Mouse (Mus musculus) myocyte (in vitro differentiated cells): ENCODE results near the gene Pdia2. TPM values are rescaled to one million over a fixed set of nuclear protein-coding genes. Genes with fewer than 3 reads are reported as not detected.

ENCODE experiments used
- H3K27me3 ChIP-seq: one replicate; pipeline ENCODE4 v1.6.1; 2011; ENCODE audit not compliant: control insufficient read depth, insufficient read depth, insufficient read length
- H3K36me3 ChIP-seq: one replicate; pipeline ENCODE4 v1.6.1; 2011; ENCODE audit not compliant: control insufficient read depth, insufficient read depth
- H3K4me2 ChIP-seq: one replicate; pipeline ENCODE4 v1.6.1; 2011; ENCODE audit warnings: low read depth, control low read depth
- H3K4me3 ChIP-seq: one replicate; pipeline ENCODE4 v1.5.1; 2011; ENCODE audit warnings: mild to moderate bottlenecking, control low read depth, moderate library complexity
- H3K79me2 ChIP-seq: one replicate; pipeline ENCODE4 v1.6.1; 2011; ENCODE audit not compliant: control insufficient read depth, insufficient read depth
- H3ac ChIP-seq: one replicate; pipeline ENCODE4 v1.6.1; 2011; ENCODE audit not compliant: control insufficient read depth, insufficient read length
- CEBPB ChIP-seq: IDR thresholded peaks from 2 replicates; pipeline ENCODE4 v1.6.1; 2011; ENCODE audit warnings: mild to moderate bottlenecking, moderate library complexity; ENCODE audit not compliant: poor library complexity, insufficient read depth, severe bottlenecking
- E2F4 ChIP-seq: IDR thresholded peaks from one replicate; pipeline ENCODE4 v1.6.1; 2011; ENCODE audit warnings: mild to moderate bottlenecking, control low read depth, moderate library complexity; ENCODE audit not compliant: insufficient read depth
- MAX ChIP-seq: IDR thresholded peaks from one replicate; pipeline ENCODE4 v1.6.1; 2011; ENCODE audit warnings: low read depth, mild to moderate bottlenecking, control low read depth
- MYOD1 ChIP-seq, 3 experiments: IDR thresholded peaks; one replicate each; pipeline ENCODE4 v1.6.1; 2011; ENCODE audit warnings: control low read depth in 2 of 3, low read depth in 2 of 3, mild to moderate bottlenecking in 2 of 3, moderate library complexity in 1 of 3; ENCODE audit not compliant: insufficient read length in 2 of 3, control insufficient read depth in 1 of 3
- MYOG ChIP-seq, 3 experiments: IDR thresholded peaks; one replicate each; pipeline ENCODE4 v1.6.1; 2011; ENCODE audit warnings: control low read depth in 2 of 3, low read depth in 2 of 3, mild to moderate bottlenecking in 2 of 3; ENCODE audit not compliant: insufficient read length in 2 of 3, control insufficient read depth in 1 of 3, insufficient read depth in 1 of 3
- POLR2A ChIP-seq: IDR thresholded peaks from one replicate; pipeline ENCODE4 v1.6.1; 2011; ENCODE audit warnings: low read depth, mild to moderate bottlenecking, control low read depth, moderate library complexity; ENCODE audit not compliant: insufficient read length
- POLR2AphosphoS2 ChIP-seq: IDR thresholded peaks from one replicate; pipeline ENCODE4 v1.6.1; 2011; ENCODE audit warnings: low read depth, control low read depth; ENCODE audit not compliant: insufficient read length
- REST ChIP-seq: IDR thresholded peaks from one replicate; pipeline ENCODE4 v1.6.1; 2011; ENCODE audit warnings: mild to moderate bottlenecking, control low read depth, moderate library complexity; ENCODE audit not compliant: insufficient read depth, insufficient read length
- SRF ChIP-seq: IDR thresholded peaks from one replicate; pipeline ENCODE4 v1.6.1; 2011; ENCODE audit warnings: low read depth; ENCODE audit not compliant: control insufficient read depth, insufficient read length
- TCF12 ChIP-seq: IDR thresholded peaks from one replicate; pipeline ENCODE4 v1.6.1; 2011; ENCODE audit warnings: mild to moderate bottlenecking, control low read depth; ENCODE audit not compliant: poor library complexity, insufficient read depth, severe bottlenecking
- TCF3 ChIP-seq: IDR thresholded peaks from one replicate; pipeline ENCODE4 v1.6.1; 2011; ENCODE audit warnings: low read depth, control low read depth; ENCODE audit not compliant: insufficient read length
- USF1 ChIP-seq: IDR thresholded peaks from one replicate; pipeline ENCODE4 v1.6.1; 2011; ENCODE audit warnings: low read depth, mild to moderate bottlenecking, control low read depth, moderate library complexity
- polyA plus RNA-seq: library from polyadenylated mRNA; unstranded; fragments of >200 nt; fragmentation: generic; extraction: Trizol; gene quantifications from one replicate; pipeline ENCODE4 v1.2.1, GENCODE M21; 2012; ENCODE audit warnings: missing spikeins

Pdia2 gene
- polyA plus RNA-seq, 1 experiment: 0.05 TPM

GRCm38 (mm10) chr17:26239551-26239950 lies 40.7 kb upstream of the Pdia2 start:
- Histone ChIP-seq H3K27me3 (no peaks in the 10 kb centered on the region), H3K4me3 (no peak overlapping the region), H3ac (no peak overlapping the region), H3K4me2 (no peak overlapping the region), H3K36me3 (no peaks in the 10 kb centered on the region), H3K79me2 (peaks cover 3% of the 10 kb centered on the region)
- TF ChIP-seq USF1: no peak
- TF ChIP-seq POLR2AphosphoS2: no peak
- TF ChIP-seq REST: no peak
- TF ChIP-seq MYOD1 (IDR thresholded peaks at IDR 0.05; ENCODE audit: control insufficient read depth in 1 of 3, insufficient read length in 2 of 3, low read depth in 2 of 3): no peak
- no peak for TF ChIP-seq SRF
- no peak for TF ChIP-seq POLR2A
- TF ChIP-seq CEBPB: no peak
- TF ChIP-seq TCF3: no peak
- TF ChIP-seq TCF12: no peak
- TF ChIP-seq MAX: no peak
- no peak for TF ChIP-seq MYOG (IDR thresholded peaks at IDR 0.05; ENCODE audit: control insufficient read depth in 1 of 3, insufficient read depth in 1 of 3, insufficient read length in 2 of 3, low read depth in 2 of 3)
- TF ChIP-seq E2F4: no peak

- Histone ChIP-seq H3K4me3 (no peak overlapping the region), H3ac (no peak overlapping the region), H3K27me3 (no peaks in the 10 kb centered on the region), H3K79me2 (peaks cover 3% of the 10 kb centered on the region), H3K36me3 (no peaks in the 10 kb centered on the region), H3K4me2 (no peak overlapping the region)
- TF ChIP-seq E2F4: no peak
- TF ChIP-seq MYOD1 (IDR thresholded peaks at IDR 0.05; ENCODE audit: control insufficient read depth in 1 of 3, insufficient read length in 2 of 3, low read depth in 2 of 3): no peak
- TF ChIP-seq REST: no peak
- TF ChIP-seq POLR2A: no peak
- TF ChIP-seq USF1: no peak
- no peak for TF ChIP-seq MYOG (IDR thresholded peaks at IDR 0.05; ENCODE audit: control insufficient read depth in 1 of 3, insufficient read depth in 1 of 3, insufficient read length in 2 of 3, low read depth in 2 of 3)
These were observed 38.8 kb upstream of the Pdia2 start for GRCm38 (mm10) chr17:26237667-26238066.

GRCm38 (mm10) chr17:26235077-26235815 lies 36.4 kb upstream of the Pdia2 start:
- H3K27me3 ChIP-seq: no peaks in the 10 kb centered on the region
- H3K4me2 ChIP-seq: peak overlapping the region; percentile 68
- H3K36me3 ChIP-seq: no peaks in the 10 kb centered on the region

GRCm38 (mm10) chr17:26234386-26234785 lies 35.5 kb upstream of the Pdia2 start:
- Histone ChIP-seq H3K79me2 (no peaks in the 10 kb centered on the region), H3ac (no peak overlapping the region), H3K4me3 (no peak overlapping the region), H3K4me2 (no peak overlapping the region), H3K36me3 (no peaks in the 10 kb centered on the region), H3K27me3 (no peaks in the 10 kb centered on the region)
- TF ChIP-seq MYOD1 (IDR thresholded peaks at IDR 0.05; ENCODE audit: control insufficient read depth in 1 of 3, insufficient read length in 2 of 3, low read depth in 2 of 3): no peak
- no peak for TF ChIP-seq TCF3
- no peak for TF ChIP-seq POLR2A
- no peak for TF ChIP-seq TCF12
- TF ChIP-seq CEBPB: no peak
- TF ChIP-seq USF1: no peak
- no peak for TF ChIP-seq REST
- no peak for TF ChIP-seq SRF
- no peak for TF ChIP-seq MYOG (IDR thresholded peaks at IDR 0.05; ENCODE audit: control insufficient read depth in 1 of 3, insufficient read depth in 1 of 3, insufficient read length in 2 of 3, low read depth in 2 of 3)
- TF ChIP-seq E2F4: no peak
- TF ChIP-seq MAX: no peak
- TF ChIP-seq POLR2AphosphoS2: no peak

More at GRCm38 (mm10) chr17:26235077-26235815, 36.4 kb upstream of the Pdia2 start:
- TF ChIP-seq MAX: no peak
- TF ChIP-seq USF1: no peak
- TF ChIP-seq REST: no peak
- peak in 2 of 3 experiments; percentile 16 to 46 for TF ChIP-seq MYOD1 (IDR thresholded peaks at IDR 0.05; ENCODE audit: control insufficient read depth in 1 of 3, insufficient read length in 2 of 3, low read depth in 2 of 3)
- TF ChIP-seq SRF: no peak
- TF ChIP-seq CEBPB: no peak
- no peak for TF ChIP-seq E2F4
- TF ChIP-seq MYOG (IDR thresholded peaks at IDR 0.05; ENCODE audit: control insufficient read depth in 1 of 3, insufficient read depth in 1 of 3, insufficient read length in 2 of 3, low read depth in 2 of 3): no peak
- no peak for TF ChIP-seq TCF12
- H3ac ChIP-seq: no peak overlapping the region
- no peaks in the 10 kb centered on the region for H3K79me2 ChIP-seq
- no peak overlapping the region for H3K4me3 ChIP-seq

- Histone ChIP-seq H3K27me3 (no peaks in the 10 kb centered on the region), H3K36me3 (no peaks in the 10 kb centered on the region), H3K4me3 (no peak overlapping the region), H3ac (no peak overlapping the region), H3K79me2 (no peaks in the 10 kb centered on the region), H3K4me2 (no peak overlapping the region)
- TF ChIP-seq TCF12: no peak
- no peak for TF ChIP-seq E2F4
- TF ChIP-seq CEBPB: no peak
- TF ChIP-seq MAX: no peak
- no peak for TF ChIP-seq REST
- TF ChIP-seq SRF: no peak
- no peak for TF ChIP-seq USF1
- TF ChIP-seq TCF3: no peak
- no peak for TF ChIP-seq MYOD1 (IDR thresholded peaks at IDR 0.05; ENCODE audit: control insufficient read depth in 1 of 3, insufficient read length in 2 of 3, low read depth in 2 of 3)
- no peak for TF ChIP-seq POLR2AphosphoS2
- no peak for TF ChIP-seq POLR2A
- TF ChIP-seq MYOG (IDR thresholded peaks at IDR 0.05; ENCODE audit: control insufficient read depth in 1 of 3, insufficient read depth in 1 of 3, insufficient read length in 2 of 3, low read depth in 2 of 3): no peak
These were observed 34.0 kb upstream of the Pdia2 start for GRCm38 (mm10) chr17:26232863-26233262.
